Mouse (Mus musculus) forebrain, postnatal 0 days (tissue): ENCODE data around the gene Bean1. TPM values are rescaled to one million over a fixed set of nuclear protein-coding genes. Genes with fewer than 3 reads are reported as not detected.

Experiments
- ATAC-seq: fragments of 200-750 bp; cut with Nextera tagmentation; 2 replicates; pipeline ENCODE4 v1.8.0; 2017; ENCODE audit warnings: mild to moderate bottlenecking, moderate library complexity
- DNase-seq: peaks from one replicate; pipeline ENCODE4 v3.0.0-alpha.2; 2015
- H3K27ac ChIP-seq: fragments of 300-500 bp; sonication (generic); 2 replicates; pipeline ENCODE4 v1.5.1; 2014; ENCODE audit warnings: low read depth, mild to moderate bottlenecking, antibody characterized with exemption, low read length, moderate library complexity, mixed read lengths
- H3K27me3 ChIP-seq: fragments of 300-500 bp; sonication (generic); 2 replicates; pipeline ENCODE4 v1.6.1; 2014; ENCODE audit warnings: mild to moderate bottlenecking, low read length, mixed read lengths; ENCODE audit not compliant: insufficient read depth
- H3K36me3 ChIP-seq: fragments of 300-500 bp; sonication (generic); 2 replicates; pipeline ENCODE4 v1.6.1; 2014; ENCODE audit warnings: mild to moderate bottlenecking, moderate library complexity; ENCODE audit not compliant: insufficient read depth
- H3K4me1 ChIP-seq: fragments of 300-500 bp; sonication (generic); 2 replicates; pipeline ENCODE4 v1.6.1; 2014; ENCODE audit warnings: antibody characterized with exemption; ENCODE audit not compliant: insufficient read depth
- H3K4me2 ChIP-seq: fragments of 300-500 bp; sonication (generic); 2 replicates; pipeline ENCODE4 v1.6.1; 2014; ENCODE audit warnings: low read depth, mild to moderate bottlenecking, moderate library complexity
- H3K4me3 ChIP-seq: fragments of 300-500 bp; sonication (generic); 2 replicates; pipeline ENCODE4 v1.5.1; 2014; ENCODE audit warnings: low read depth, low read length, mixed read lengths
- H3K9ac ChIP-seq: fragments of 300-500 bp; sonication (generic); 2 replicates; pipeline ENCODE4 v1.6.1; 2014; ENCODE audit warnings: mild to moderate bottlenecking
- H3K9me3 ChIP-seq: fragments of 300-500 bp; sonication (generic); 2 replicates; pipeline ENCODE4 v1.6.1; 2016; ENCODE audit warnings: low read length
- CTCF ChIP-seq: sonication (generic); IDR thresholded peaks from 2 replicates; pipeline ENCODE4 v1.5.1; 2016; ENCODE audit warnings: antibody characterized with exemption, control low read depth, low read depth
- WGBS: fragments of 180-500 bp; shearing (Covaris S2); extraction: QIAGEN DNeasy Blood & Tissue Kit; methylation state at CpG from one replicate; pipeline ENCODE4 v1.1.7; 2014; 5-methylcytosine and 5-hydroxymethylcytosine counted together
- polyA plus RNA-seq: library from polyadenylated mRNA; unstranded; fragments of >200 nt; fragmentation: Nextera tagmentation; extraction: Ambion mirVana; gene quantifications from 2 replicates; pipeline ENCODE4 v1.2.1, GENCODE M21; 2015
- total RNA-seq: library from RNA; depleted of rRNA; stranded (reverse); fragments of >200 nt; gene quantifications from 2 replicates; pipeline ENCODE4 v1.2.3, GENCODE M21; 2014

Gene Bean1
- total and polyA plus RNA-seq, 2 experiments from 2014 or later = 8.6 to 18.9 TPM

GRCm38 (mm10) chr8:104131414-104131975, 38.7 kb upstream of the Bean1 start:
- no peaks in the 10 kb centered on the region for H3K9me3 ChIP-seq
- H3K36me3 ChIP-seq = no peaks in the 10 kb centered on the region
- TF ChIP-seq CTCF = no peak
- H3K27me3 ChIP-seq = no peaks in the 10 kb centered on the region
- DNase-seq = no peak
- 0 out of 2 replicates have a peak, but pooled peaks cover 3% of the 10 kb centered on the region for H3K4me1 ChIP-seq
- H3K9ac ChIP-seq = no peak overlapping the region
- ATAC-seq = no peak
- H3K27ac ChIP-seq = no peak overlapping the region
- 51% methylated on average over 7 of the region's 7 CpGs for WGBS
- no peak overlapping the region for H3K4me2 ChIP-seq
- H3K4me3 ChIP-seq = no peak overlapping the region

DNA sequence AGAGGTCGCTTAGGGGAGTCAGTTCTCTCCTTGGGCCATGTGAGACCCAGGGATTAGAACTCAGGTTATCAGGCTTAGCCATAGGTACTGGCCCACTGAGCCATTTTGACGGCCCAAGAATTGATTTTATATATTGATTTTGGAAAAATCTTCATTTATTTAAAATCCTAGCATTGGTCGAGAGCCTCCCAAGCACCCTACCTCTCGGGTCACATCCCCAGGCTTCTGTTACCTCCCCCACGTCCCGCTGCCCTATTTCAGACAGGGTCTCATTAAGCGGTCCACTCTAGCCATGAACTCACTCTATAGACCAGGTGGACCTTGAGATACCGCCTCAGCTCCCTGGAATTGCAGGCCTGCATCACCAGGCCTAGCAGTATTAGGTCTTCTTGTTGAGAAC, 35.7 kb upstream of the Bean1 start:
- Histone ChIP-seq H3K27ac (no peak overlapping the region), H3K9me3 (no peaks in the 10 kb centered on the region), H3K4me3 (no peak overlapping the region), H3K9ac (no peak overlapping the region), H3K27me3 (no peaks in the 10 kb centered on the region), H3K4me1 (no peaks in the 10 kb centered on the region), H3K36me3 (no peaks in the 10 kb centered on the region), H3K4me2 (no peak overlapping the region)
- ATAC-seq = no peak
- DNase-seq = no peak
- TF ChIP-seq CTCF = no peak
- WGBS = 92% methylated on average over 8 of the region's 8 CpGs

- 93% methylated on average over 3 of the region's 3 CpGs for WGBS
- ATAC-seq (no peak), DNase-seq (no peak)
- no peak overlapping the region for H3K4me3 ChIP-seq
- TF ChIP-seq CTCF = no peak
- H3K36me3 ChIP-seq = no peaks in the 10 kb centered on the region
- no peaks in the 10 kb centered on the region for H3K9me3 ChIP-seq
- H3K4me1 ChIP-seq = no peaks in the 10 kb centered on the region
- H3K27ac ChIP-seq = no peak overlapping the region
- H3K9ac ChIP-seq = no peak overlapping the region
- no peaks in the 10 kb centered on the region for H3K27me3 ChIP-seq
- H3K4me2 ChIP-seq = no peak overlapping the region
Measured at GRCm38 (mm10) chr8:104136277-104136676, 34.0 kb upstream of the Bean1 start.

DNA sequence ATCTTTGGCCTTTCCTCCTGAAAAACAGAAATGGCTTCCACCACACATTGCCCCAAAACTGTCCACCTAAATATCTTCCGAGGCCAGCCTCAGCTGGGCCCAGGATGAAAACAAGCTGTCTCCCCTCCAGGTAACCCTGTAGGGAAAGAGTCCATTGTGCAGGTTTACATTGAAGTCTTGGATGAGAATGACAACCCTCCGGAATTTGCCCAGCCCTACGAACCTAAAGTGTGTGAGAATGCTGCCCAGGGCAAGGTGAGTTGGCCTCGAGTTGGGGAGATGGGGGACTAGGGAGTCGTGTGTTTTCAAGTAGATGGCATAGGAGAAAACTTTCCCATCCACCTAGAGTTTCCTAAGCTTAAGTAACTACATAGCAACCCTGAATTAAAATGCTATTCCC, 32.6 kb upstream of the Bean1 start:
- Histone ChIP-seq H3K9ac (no peak overlapping the region), H3K4me3 (no peak overlapping the region), H3K9me3 (no peaks in the 10 kb centered on the region), H3K4me2 (no peak overlapping the region), H3K27ac (no peak overlapping the region), H3K27me3 (no peaks in the 10 kb centered on the region), H3K36me3 (no peaks in the 10 kb centered on the region), H3K4me1 (no peaks in the 10 kb centered on the region)
- 93% methylated on average over 5 of the region's 5 CpGs for whole genome bisulfite sequencing
- ATAC-seq = no peak
- no peak for TF ChIP-seq CTCF
- no peak for DNase-seq

- Histone ChIP-seq H3K9me3 (no peaks in the 10 kb centered on the region), H3K27me3 (no peaks in the 10 kb centered on the region), H3K9ac (no peak overlapping the region), H3K4me2 (no peak overlapping the region), H3K4me1 (no peaks in the 10 kb centered on the region), H3K36me3 (no peaks in the 10 kb centered on the region), H3K4me3 (no peak overlapping the region), H3K27ac (no peak overlapping the region)
- WGBS = 90% methylated on average over 13 of the region's 13 CpGs
- no peak for DNase-seq
- TF ChIP-seq CTCF = no peak
- no peak for ATAC-seq
Measured at GRCm38 (mm10) chr8:104140611-104141010, 29.6 kb upstream of the Bean1 start.

GRCm38 (mm10) chr8:104142415-104142814, 27.8 kb upstream of the Bean1 start:
- Histone ChIP-seq H3K4me3 (no peak overlapping the region), H3K9me3 (no peaks in the 10 kb centered on the region), H3K4me2 (no peak overlapping the region), H3K36me3 (no peaks in the 10 kb centered on the region), H3K9ac (no peak overlapping the region), H3K27ac (no peak overlapping the region), H3K27me3 (no peaks in the 10 kb centered on the region), H3K4me1 (no peaks in the 10 kb centered on the region)
- 93% methylated on average over 25 of the region's 25 CpGs for WGBS
- no peak for DNase-seq
- no peak for TF ChIP-seq CTCF
- no peak for ATAC-seq

GRCm38 (mm10) chr8:104143379-104143778, 26.9 kb upstream of the Bean1 start:
- H3K4me3 ChIP-seq = no peak overlapping the region
- TF ChIP-seq CTCF = no peak
- H3K36me3 ChIP-seq = no peaks in the 10 kb centered on the region
- no peak overlapping the region for H3K4me2 ChIP-seq
- H3K4me1 ChIP-seq = no peaks in the 10 kb centered on the region
- H3K9me3 ChIP-seq = no peaks in the 10 kb centered on the region
- DNase-seq (no peak), ATAC-seq (no peak)
- no peak overlapping the region for H3K9ac ChIP-seq
- no peaks in the 10 kb centered on the region for H3K27me3 ChIP-seq
- no peak overlapping the region for H3K27ac ChIP-seq
- 85% methylated on average over 4 of the region's 4 CpGs for WGBS
